In genomic region chr7:80580368-80580767, GRCm38 (mm10) we compare ENCODE assay signal across 9 mouse cellular contexts. TPM values are rescaled to one million over a fixed set of nuclear protein-coding genes. Genes with fewer than 3 reads are reported as not detected.
DNase-seq lines count a peak whose midpoint lies in the region; ATAC-seq and TF ChIP-seq lines count a peak whose summit lies in the region.
"Had no signal": no experiment of that assay in that cellular context is flagged by ENCODE, and none has a peak within 500 bp of the region (broad histone marks: within the 10 kb centered on the region; RNA-seq: fewer than 3 reads in every experiment).

No protein-coding gene starts in this region.

- H3K9me3 ChIP-seq in midbrain, embryonic 14.5 days (ENCODE audit: control insufficient read depth, low read length), result no peaks in the 10 kb centered on the region
- no peaks in the 10 kb centered on the region for H3K9me3 ChIP-seq in midbrain, embryonic 15.5 days

- TF ChIP-seq POLR2A in cortical plate, adult 2 months (IDR thresholded peaks at IDR 0.05; ENCODE audit: extremely low read depth, insufficient read depth, low read length), result no peak

- WGBS in midbrain, embryonic 14.5 days, result 28% methylated on average over 6 of the region's 6 CpGs
- 32% methylated on average over 6 of the region's 6 CpGs for WGBS in midbrain, embryonic 15.5 days

- DNase-seq in adrenal gland, postnatal 10 days, result peak; percentile 64
- DNase-seq in adrenal gland, adult 18-20 months (ENCODE audit: low spot score in 2 of 2), result no peak
- DNase-seq in midbrain, embryonic 14.5 days, result peak; percentile 48
- peak; percentile 51 to 68 for DNase-seq in layer of hippocampus, postnatal 10 days (ENCODE audit: low spot score in 2 of 2)
- DNase-seq in right cerebral cortex, postnatal 14 days, result peak; percentile 40

- no peak overlapping the region for H3K9ac ChIP-seq in midbrain, embryonic 14.5 days (replicated peaks; ENCODE audit: low read length)
- no peak overlapping the region for H3K9ac ChIP-seq in midbrain, embryonic 15.5 days

- no peaks in the 10 kb centered on the region for H3K4me1 ChIP-seq in midbrain, embryonic 14.5 days (ENCODE audit: control insufficient read depth, insufficient read depth, low read length)
- H3K4me1 ChIP-seq in midbrain, embryonic 15.5 days, result no peaks in the 10 kb centered on the region
- H3K4me1 ChIP-seq in cortical plate, adult 2 months (ENCODE audit: control insufficient read depth, insufficient read depth, low read length), result peaks cover 1% of the 10 kb centered on the region; the same call in 1 of the 2 replicates

- no peaks in the 10 kb centered on the region for H3K27me3 ChIP-seq in midbrain, embryonic 14.5 days (ENCODE audit: control insufficient read depth, insufficient read depth, low read length)
- H3K27me3 ChIP-seq in midbrain, embryonic 15.5 days (replicated peaks), result no peaks in the 10 kb centered on the region

- no peak overlapping the region for H3K4me3 ChIP-seq in midbrain, embryonic 14.5 days (replicated peaks; ENCODE audit: low read depth, low read length)
- no peak overlapping the region for H3K4me3 ChIP-seq in midbrain, embryonic 15.5 days
- H3K4me3 ChIP-seq in cortical plate, adult 2 months (ENCODE audit: insufficient read depth, low read length), result no peak overlapping the region

- TF ChIP-seq CTCF in cortical plate, adult 2 months (IDR thresholded peaks at IDR 0.05; ENCODE audit: extremely low read depth, insufficient read depth, low read length), result peak; percentile 65

- ATAC-seq in midbrain, embryonic 14.5 days (ENCODE audit: low FRiP score, low TSS enrichment), result no peak
- ATAC-seq in midbrain, embryonic 15.5 days (replicated peaks), result no peak
- ATAC-seq in erythroid progenitor cell, adult 5-6 weeks (replicated peaks; ENCODE audit: low FRiP score, poor library complexity, severe bottlenecking), result no peak

- H3K36me3 ChIP-seq in midbrain, embryonic 14.5 days (ENCODE audit: control insufficient read depth, insufficient read depth, low read length), result no peaks in the 10 kb centered on the region
- H3K36me3 ChIP-seq in midbrain, embryonic 15.5 days (replicated peaks), result no peaks in the 10 kb centered on the region

- H3K27ac ChIP-seq in midbrain, embryonic 14.5 days (replicated peaks; ENCODE audit: low read depth, low read length), result no peak overlapping the region
- no peak overlapping the region for H3K27ac ChIP-seq in midbrain, embryonic 15.5 days
- H3K27ac ChIP-seq in cortical plate, adult 2 months (ENCODE audit: insufficient read depth, low read length), result no peak overlapping the region
- H3K27ac ChIP-seq: macrophage had no signal

- no peak overlapping the region for H3K4me2 ChIP-seq in midbrain, embryonic 14.5 days (ENCODE audit: low read length)
- H3K4me2 ChIP-seq in midbrain, embryonic 15.5 days, result no peak overlapping the region

RNA-seq across cellular contexts. Expression of gene Blm, which starts 45.4 kb away (rescaled TPM):
- 10 to 100 TPM in 1 of 2 experiments, 1 to 10 TPM in 1; 5.4 to 10.7 TPM for total RNA-seq in adrenal gland, postnatal 10 days (2021)
- 1 to 10 TPM in 1 of 2 experiments, under 1 TPM in 1; 0.86 to 2.2 TPM for total RNA-seq in adrenal gland, adult 18-20 months (2021)
- 7.5 and 12.9 TPM in 2 replicates for polyA plus RNA-seq in midbrain, embryonic 14.5 days (2014; fragmentation: Nextera tagmentation; extraction: Ambion mirVana)
- 9.4 and 10.1 TPM in 2 replicates for polyA plus RNA-seq in midbrain, embryonic 15.5 days (2015; fragmentation: Nextera tagmentation; extraction: Ambion mirVana)
- polyA plus RNA-seq in cortical plate, adult 2 months (2012; rRNA removed), result 4.0 and 4.6 TPM in 2 replicates
- total RNA-seq in layer of hippocampus, postnatal 10 days (2021), result 1 to 10 TPM; 7.0 to 8.1 TPM
- 276 and 327 TPM in 2 replicates for total RNA-seq in erythroid progenitor cell, adult 5-6 weeks (2015; ENCODE audit: low replicate concordance)
- 196 and 224 TPM in 2 replicates for total RNA-seq in erythroid progenitor cell, adult 5-6 weeks (2017; ENCODE audit: low replicate concordance)

Comparison
In these comparisons a context has a peak if more than half of its experiments do, and no peak if none do; other contexts are left out.
1. DNase-seq: peak in adrenal gland, postnatal 10 days (single experiment), midbrain, embryonic 14.5 days (single experiment), layer of hippocampus, postnatal 10 days (2 of 2) and right cerebral cortex, postnatal 14 days (single experiment); none in adrenal gland, adult 18-20 months (0 of 2).
2. RNA of gene Blm, which starts 45.4 kb away (total RNA-seq): 196 to 327 TPM in erythroid progenitor cell, adult 5-6 weeks; 5.4 to 10.7 TPM in adrenal gland, postnatal 10 days, 7.0 to 8.1 TPM in layer of hippocampus, postnatal 10 days and 0.86 to 2.2 TPM in adrenal gland, adult 18-20 months; every median in the first group is over 10 times any median in the second.